7 mouse cellular contexts compared by ENCODE assay signal in the genomic region with DNA sequence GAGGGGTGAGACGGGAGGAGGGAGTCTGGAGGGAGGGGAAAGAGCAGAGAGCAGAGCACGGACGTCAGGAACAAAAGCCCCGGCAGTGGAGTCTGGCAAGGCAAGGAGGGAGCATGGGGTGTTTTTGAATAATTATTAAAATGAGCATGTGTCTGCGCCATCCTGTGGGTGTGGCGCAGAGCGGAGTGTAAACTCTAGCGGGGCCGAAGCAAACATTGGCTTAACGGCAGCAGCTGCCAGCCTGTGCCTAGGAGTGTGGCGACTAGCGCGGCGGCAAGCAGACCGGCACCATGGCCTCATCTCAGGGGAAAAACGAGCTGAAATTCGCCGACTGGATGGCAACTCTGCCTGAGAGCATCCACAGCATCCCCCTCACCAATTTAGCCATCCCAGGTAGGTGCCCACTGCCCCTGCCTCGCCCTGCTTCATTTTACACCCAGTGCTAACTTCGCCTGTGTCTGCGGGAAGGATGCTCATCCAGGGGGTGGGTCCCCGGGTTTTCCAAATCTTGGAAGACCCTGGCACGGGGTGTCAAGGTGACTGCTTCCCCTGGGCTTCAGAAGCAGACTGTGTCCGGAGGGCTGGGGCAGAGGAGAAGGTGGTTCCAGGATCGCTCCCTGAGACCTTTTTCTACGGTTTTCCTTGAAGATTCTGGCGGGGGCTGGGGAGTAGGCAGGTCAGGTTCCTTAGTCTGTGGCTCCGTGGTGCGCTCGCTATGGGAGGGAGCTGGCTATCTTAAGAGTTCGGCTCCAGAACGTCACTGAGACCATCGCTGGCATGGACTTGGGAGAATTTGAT. TPM values are rescaled to one million over a fixed set of nuclear protein-coding genes. Genes with fewer than 3 reads are reported as not detected.
DNase-seq lines count a peak whose midpoint lies in the region; ATAC-seq lines count a peak whose summit lies in the region.

A gene (plus strand): TSS at position 69 of the 798 bp plus-strand sequence.

- peaks cover 9% of the 10 kb centered on the region; the same call in 1 of the 2 replicates for H3K27me3 ChIP-seq in forebrain, embryonic 13.5 days
- no peaks in the 10 kb centered on the region for H3K27me3 ChIP-seq in limb, embryonic 11.5 days (ENCODE audit: control insufficient read depth, insufficient read depth, low read length)
- H3K27me3 ChIP-seq in neural tube, embryonic 15.5 days (replicated peaks) = no peaks in the 10 kb centered on the region

- peak within 1 kb of the TSS; percentile 50 for H3K4me3 ChIP-seq in forebrain, embryonic 13.5 days
- H3K4me3 ChIP-seq in limb, embryonic 11.5 days (ENCODE audit: low read depth, low read length) = peak within 1 kb of the TSS; percentile 44
- peak within 1 kb of the TSS; percentile 67 for H3K4me3 ChIP-seq in neural tube, embryonic 15.5 days (replicated peaks)

- ATAC-seq in cerebellum, adult (ENCODE audit: insufficient number of reproducible peaks, low FRiP score, low TSS enrichment) = peak; percentile 78
- ATAC-seq in forebrain, embryonic 13.5 days = peak; percentile 94
- peak; percentile 83 for ATAC-seq in limb, embryonic 11.5 days (ENCODE audit: insufficient number of reproducible peaks, low FRiP score, low TSS enrichment, low read depth)
- ATAC-seq in neural tube, embryonic 15.5 days (ENCODE audit: low FRiP score) = peak; percentile 89

- peak within 1 kb of the TSS; percentile 88 for H3K4me2 ChIP-seq in forebrain, embryonic 13.5 days
- peak within 1 kb of the TSS; percentile 86 for H3K4me2 ChIP-seq in limb, embryonic 11.5 days (ENCODE audit: low read depth, severe bottlenecking)
- peak within 1 kb of the TSS; percentile 90 for H3K4me2 ChIP-seq in neural tube, embryonic 15.5 days

- H3K9ac ChIP-seq in forebrain, embryonic 13.5 days = peak within 1 kb of the TSS; percentile 71
- peak within 1 kb of the TSS; percentile 1; the same call in 1 of the 2 replicates for H3K9ac ChIP-seq in limb, embryonic 11.5 days (ENCODE audit: low read length)
- peak within 1 kb of the TSS; percentile 74 for H3K9ac ChIP-seq in neural tube, embryonic 15.5 days (replicated peaks)

- H3K9me3 ChIP-seq in forebrain, embryonic 13.5 days (replicated peaks) = no peaks in the 10 kb centered on the region
- no peaks in the 10 kb centered on the region for H3K9me3 ChIP-seq in limb, embryonic 11.5 days (ENCODE audit: control insufficient read depth, low read length)
- H3K9me3 ChIP-seq in neural tube, embryonic 15.5 days (replicated peaks) = no peaks in the 10 kb centered on the region

- 2% methylated on average over 33 of the region's 33 CpGs for WGBS in forebrain, embryonic 13.5 days
- under 1% methylated on average over 33 of the region's 33 CpGs for WGBS in limb, embryonic 11.5 days
- under 1% methylated on average over 33 of the region's 33 CpGs for WGBS in neural tube, embryonic 15.5 days

- H3K27ac ChIP-seq in forebrain, embryonic 13.5 days = 0 out of 2 replicates have a peak within 1 kb of the TSS, but pooled peaks have one; percentile 0
- H3K27ac ChIP-seq in limb, embryonic 11.5 days (replicated peaks; ENCODE audit: low read depth, low read length) = no peak within 1 kb of the TSS
- H3K27ac ChIP-seq in neural tube, embryonic 15.5 days (replicated peaks) = peak within 1 kb of the TSS; percentile 81

- H3K36me3 ChIP-seq in forebrain, embryonic 13.5 days (ENCODE audit: poor library complexity, severe bottlenecking) = no peaks in the 10 kb centered on the region
- no peaks in the 10 kb centered on the region for H3K36me3 ChIP-seq in limb, embryonic 11.5 days (ENCODE audit: control insufficient read depth, insufficient read depth, low read length)
- H3K36me3 ChIP-seq in neural tube, embryonic 15.5 days = no peaks in the 10 kb centered on the region

- DNase-seq in adrenal gland, adult 2 months = peak; percentile 33
- peak; percentile 19 to 23 for DNase-seq in kidney, adult 8-10 months
- peak; percentile 57 for DNase-seq in limb, embryonic 11.5 days (ENCODE audit: low spot score)
- DNase-seq in urinary bladder, adult 2 months (ENCODE audit: low spot score) = no peak

- H3K4me1 ChIP-seq in forebrain, embryonic 13.5 days = peaks cover 25% of the 10 kb centered on the region
- no peaks in the 10 kb centered on the region for H3K4me1 ChIP-seq in limb, embryonic 11.5 days (ENCODE audit: control insufficient read depth, insufficient read depth, low read length)
- peaks cover 20% of the 10 kb centered on the region for H3K4me1 ChIP-seq in neural tube, embryonic 15.5 days

RNA-seq across cellular contexts. Expression of the gene that starts here (rescaled TPM):
- total RNA-seq in adrenal gland, adult 2 months (2021) = 1 to 10 TPM; 1.8 to 3.5 TPM
- 0.11 and 0.32 TPM in 2 replicates for polyA plus RNA-seq in adrenal gland, adult 2 months (2012; rRNA removed)
- 34.2 and 34.9 TPM in 2 replicates for polyA plus RNA-seq in forebrain, embryonic 13.5 days (2015; fragmentation: Nextera tagmentation; extraction: Ambion mirVana)
- polyA plus RNA-seq in limb, embryonic 11.5 days (2014; fragmentation: Nextera tagmentation; extraction: Ambion mirVana) = 3.0 and 4.0 TPM in 2 replicates
- 64.5 and 77.9 TPM in 2 replicates for polyA plus RNA-seq in neural tube, embryonic 15.5 days (2015; fragmentation: Nextera tagmentation; extraction: Ambion mirVana)
- 0.37 and 1.3 TPM in 2 replicates for polyA plus RNA-seq in urinary bladder, adult 2 months (2012; rRNA removed)

Comparison
In these comparisons a context has a peak if more than half of its experiments do, and no peak if none do; other contexts are left out.
1. H3K9ac ChIP-seq: peak in every context shown above with its lines; median percentile 74 in neural tube, embryonic 15.5 days; 71 in forebrain, embryonic 13.5 days; 1 in limb, embryonic 11.5 days.